Mouse (Mus musculus) ES-Bruce4 (cell line): Measurements from ENCODE around the gene Kcnma1. TPM values are rescaled to one million over a fixed set of nuclear protein-coding genes. Genes with fewer than 3 reads are reported as not detected.

Experiments
- H3K27ac ChIP-seq: 2 replicates; pipeline ENCODE4 v1.5.1; 2012; ENCODE audit warnings: low read length, inconsistent platforms; ENCODE audit not compliant: insufficient read depth
- H3K27me3 ChIP-seq: 2 replicates; pipeline ENCODE4 v1.6.1; 2012; ENCODE audit warnings: mild to moderate bottlenecking, low read length, inconsistent platforms; ENCODE audit not compliant: control insufficient read depth, poor library complexity, insufficient read depth, severe bottlenecking
- H3K36me3 ChIP-seq: 2 replicates; pipeline ENCODE4 v1.6.1; 2012; ENCODE audit warnings: inconsistent platforms, mild to moderate bottlenecking, low read length, moderate library complexity; ENCODE audit not compliant: control insufficient read depth, poor library complexity, insufficient read depth, severe bottlenecking
- H3K4me1 ChIP-seq: one replicate; pipeline ENCODE4 v1.8.1; 2011; ENCODE audit warnings: low read length; ENCODE audit not compliant: control insufficient read depth, insufficient read depth
- H3K4me3 ChIP-seq: 2 replicates; pipeline ENCODE4 v1.5.1; 2011; ENCODE audit warnings: low read depth, mild to moderate bottlenecking, low read length
- H3K9ac ChIP-seq: 2 replicates; pipeline ENCODE4 v1.6.1; 2012; ENCODE audit warnings: low read depth, mild to moderate bottlenecking, inconsistent platforms; ENCODE audit not compliant: poor library complexity, severe bottlenecking
- H3K9me3 ChIP-seq: replicated peaks from 2 replicates; pipeline ENCODE4 v1.6.1; 2012; ENCODE audit warnings: mild to moderate bottlenecking, low read length, inconsistent platforms; ENCODE audit not compliant: control insufficient read depth, poor library complexity, insufficient read depth, severe bottlenecking
- CTCF ChIP-seq: IDR thresholded peaks from one replicate; pipeline ENCODE4 v1.8.1; 2011; ENCODE audit warnings: low read depth, low read length
- EP300 ChIP-seq: IDR thresholded peaks from 2 replicates; pipeline ENCODE4 v1.6.1; 2011; ENCODE audit warnings: low read depth, low read length; ENCODE audit not compliant: insufficient read depth
- POLR2A ChIP-seq: IDR thresholded peaks from one replicate; pipeline ENCODE4 v1.8.1; 2011; ENCODE audit warnings: low read length; ENCODE audit not compliant: insufficient read depth
- polyA plus RNA-seq: library from polyadenylated mRNA; stranded (reverse); fragments of >200 nt; gene quantifications from 2 replicates; pipeline ENCODE4 v1.2.4, GENCODE M21; 2011; ENCODE audit warnings: low read depth; ENCODE audit not compliant: missing spikeins, insufficient read depth, insufficient read length

Kcnma1 gene
- polyA plus RNA-seq, 1 experiment, result 1.8 TPM

DNA sequence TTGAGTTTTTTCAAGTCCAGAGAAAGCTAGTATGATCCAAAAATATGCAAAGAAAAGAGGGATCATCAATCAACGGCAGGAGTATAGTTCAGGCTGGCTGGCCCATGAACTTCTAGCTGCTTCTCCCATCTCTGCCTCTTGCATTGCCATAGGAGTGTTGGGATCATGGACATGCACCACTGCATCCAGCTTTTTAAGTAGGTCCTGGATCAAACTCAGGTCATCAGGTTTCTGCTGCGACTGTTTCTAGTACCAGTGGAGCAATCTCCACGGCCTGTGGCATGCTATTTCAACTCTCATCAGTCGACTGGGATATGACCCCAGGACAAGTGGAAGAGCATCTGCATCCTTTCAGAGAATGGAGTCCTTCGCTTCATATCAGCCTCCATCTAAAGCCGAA, 655.5 kb downstream of the Kcnma1 start:
- Histone ChIP-seq H3K4me3 (no peak overlapping the region), H3K27ac (no peak overlapping the region), H3K9me3 (no peaks in the 10 kb centered on the region), H3K9ac (no peak overlapping the region), H3K27me3 (no peaks in the 10 kb centered on the region), H3K4me1 (no peaks in the 10 kb centered on the region), H3K36me3 (no peaks in the 10 kb centered on the region)
- TF ChIP-seq CTCF (no peak), EP300 (no peak), POLR2A (no peak)

DNA sequence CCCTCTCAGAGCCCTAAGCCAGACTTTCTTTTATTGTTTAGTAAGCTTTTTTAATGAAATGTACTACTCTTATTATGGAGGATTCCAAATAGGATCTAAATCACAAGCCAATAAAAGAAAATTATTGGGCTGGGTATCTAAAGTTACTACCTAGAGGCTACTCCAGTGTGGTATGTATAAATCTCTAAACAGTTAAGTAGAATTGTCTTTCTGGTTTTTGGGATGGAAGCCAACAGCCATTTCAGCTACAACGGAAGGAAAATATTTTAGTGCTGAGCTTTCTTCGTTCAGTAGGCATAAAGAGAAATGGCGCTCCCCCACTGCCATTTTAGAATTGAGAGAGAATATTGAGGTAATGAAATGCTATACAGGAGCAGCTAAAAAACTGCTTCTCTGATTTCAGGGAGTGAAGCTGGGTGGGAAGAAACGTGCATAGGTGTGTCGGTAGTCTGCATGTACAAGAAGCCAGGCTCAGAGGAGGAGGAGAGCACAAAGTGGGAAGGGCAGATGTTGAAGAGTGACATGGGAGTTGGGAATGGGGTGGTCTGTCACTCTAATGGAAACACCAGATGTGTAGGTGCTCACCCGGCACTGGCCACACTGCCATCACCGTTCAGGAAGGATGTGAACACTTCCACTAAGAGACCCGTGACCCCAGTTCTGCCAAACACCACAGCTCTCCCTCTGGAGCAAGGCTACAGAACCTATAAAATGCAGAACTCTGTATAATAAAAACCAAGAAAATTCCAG, 656.6 kb downstream of the Kcnma1 start:
- Histone ChIP-seq H3K4me3 (no peak overlapping the region), H3K9ac (no peak overlapping the region), H3K27me3 (no peaks in the 10 kb centered on the region), H3K36me3 (no peaks in the 10 kb centered on the region), H3K4me1 (no peaks in the 10 kb centered on the region), H3K9me3 (no peaks in the 10 kb centered on the region), H3K27ac (no peak overlapping the region)
- TF ChIP-seq EP300, result no peak
- TF ChIP-seq CTCF, result no peak
- no peak for TF ChIP-seq POLR2A

DNA sequence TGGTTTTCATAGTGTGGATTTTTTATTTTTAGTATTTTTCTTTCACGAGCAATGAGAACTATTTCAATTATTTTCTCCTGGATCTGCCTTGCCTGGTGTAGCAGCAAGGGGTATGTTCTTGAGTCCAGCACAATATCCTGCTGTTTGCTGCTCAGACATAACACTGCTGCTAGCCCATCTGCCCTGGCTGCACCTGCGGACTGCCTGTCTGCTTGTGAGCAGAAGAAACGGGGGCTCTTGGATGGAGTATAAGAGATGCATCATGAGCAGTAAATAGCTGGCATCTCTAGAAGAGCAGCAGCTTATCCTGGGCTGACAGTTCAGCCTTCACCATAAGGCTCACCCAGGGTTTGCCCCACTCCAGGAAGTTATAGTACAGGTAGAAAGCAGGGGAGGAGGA, 687.5 kb downstream of the Kcnma1 start:
- Histone ChIP-seq H3K9me3 (no peaks in the 10 kb centered on the region), H3K4me1 (no peaks in the 10 kb centered on the region), H3K36me3 (no peaks in the 10 kb centered on the region; the same call in 1 of the 2 replicates), H3K4me3 (no peak overlapping the region), H3K9ac (no peak overlapping the region), H3K27me3 (no peaks in the 10 kb centered on the region), H3K27ac (no peak overlapping the region)
- no peak for TF ChIP-seq POLR2A
- TF ChIP-seq CTCF, result no peak
- TF ChIP-seq EP300, result no peak

DNA sequence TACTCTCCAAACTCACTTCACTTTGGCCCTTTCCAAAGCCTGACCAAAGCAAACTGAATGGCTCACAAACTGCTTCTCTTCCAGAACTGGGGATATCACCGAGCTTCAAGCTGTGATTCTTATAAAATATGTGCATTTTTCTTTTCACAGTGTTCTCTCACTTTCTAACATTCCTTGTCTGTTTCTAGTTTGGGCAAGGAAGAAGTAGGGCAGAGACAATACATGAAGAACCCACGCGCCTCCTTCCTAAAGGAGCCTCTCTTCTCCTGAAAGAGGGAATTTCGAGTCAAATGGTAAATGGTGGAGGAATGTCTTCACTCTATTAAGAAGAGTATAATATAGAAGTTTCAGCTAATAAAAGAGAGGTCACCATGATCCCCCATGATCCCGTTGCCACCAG, 709.0 kb downstream of the Kcnma1 start:
- Histone ChIP-seq H3K36me3 (no peaks in the 10 kb centered on the region), H3K27me3 (no peaks in the 10 kb centered on the region), H3K9ac (no peak overlapping the region), H3K4me1 (no peaks in the 10 kb centered on the region), H3K27ac (no peak overlapping the region), H3K4me3 (no peak overlapping the region), H3K9me3 (no peaks in the 10 kb centered on the region)
- TF ChIP-seq POLR2A, result no peak
- TF ChIP-seq CTCF, result no peak
- no peak for TF ChIP-seq EP300

DNA sequence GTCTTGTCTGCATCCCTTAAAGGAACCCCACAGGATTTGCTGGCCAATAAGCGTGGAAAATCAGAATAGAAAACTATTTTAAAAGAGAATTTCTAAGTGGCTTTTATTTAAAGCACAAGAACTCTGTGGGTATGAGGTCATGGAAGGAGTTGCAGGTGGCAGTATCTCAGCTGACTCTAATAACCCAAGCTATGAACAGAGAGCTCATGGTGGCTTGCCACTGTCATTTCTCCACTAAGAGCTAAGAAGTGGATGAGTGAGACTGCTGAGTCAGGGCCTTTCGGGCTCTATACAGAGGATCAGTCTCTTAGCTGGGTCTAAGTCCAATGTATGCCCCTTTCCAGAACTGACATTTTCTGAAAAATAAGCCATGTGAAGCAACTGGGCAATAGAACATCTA, 713.8 kb downstream of the Kcnma1 start:
- no peaks in the 10 kb centered on the region for H3K9me3 ChIP-seq
- H3K36me3 ChIP-seq, result no peaks in the 10 kb centered on the region
- no peak overlapping the region for H3K27ac ChIP-seq
- H3K9ac ChIP-seq, result no peak overlapping the region
- H3K4me1 ChIP-seq, result no peaks in the 10 kb centered on the region
- H3K4me3 ChIP-seq, result no peak overlapping the region
- H3K27me3 ChIP-seq, result no peaks in the 10 kb centered on the region
- TF ChIP-seq EP300, result no peak
- no peak for TF ChIP-seq POLR2A
- TF ChIP-seq CTCF, result no peak

DNA sequence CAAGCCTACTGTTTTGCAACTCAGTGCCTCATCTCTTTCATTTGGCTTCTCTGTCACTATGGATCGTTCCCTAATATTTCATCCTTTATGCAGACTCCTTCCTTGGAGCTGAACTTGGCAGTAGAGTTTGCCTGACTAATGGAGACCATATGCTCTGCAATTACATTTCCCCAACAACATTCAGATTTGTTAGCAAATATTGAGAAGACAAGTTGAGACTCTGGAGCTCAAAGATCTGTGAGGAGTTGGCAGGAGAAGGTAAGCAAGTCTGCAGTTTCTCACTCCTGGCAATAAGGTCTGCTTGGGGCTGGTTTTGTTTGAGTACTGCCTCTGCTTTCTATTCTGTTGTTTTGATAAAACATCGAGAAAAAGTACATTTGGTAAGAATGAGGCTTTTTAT, 723.7 kb downstream of the Kcnma1 start:
- H3K27ac ChIP-seq, result no peak overlapping the region

More for the DNA sequence above, 723.7 kb downstream of the Kcnma1 start:
- no peak for TF ChIP-seq EP300
- no peak for TF ChIP-seq POLR2A
- no peaks in the 10 kb centered on the region for H3K27me3 ChIP-seq
- no peak overlapping the region for H3K4me3 ChIP-seq
- no peaks in the 10 kb centered on the region; the same call in 1 of the 2 replicates for H3K9me3 ChIP-seq
- H3K9ac ChIP-seq, result no peak overlapping the region
- H3K36me3 ChIP-seq, result no peaks in the 10 kb centered on the region
- no peaks in the 10 kb centered on the region for H3K4me1 ChIP-seq
